Mouse (Mus musculus): ENCODE measurements at regions not wholly inside any gene's neighbourhood (a gene's known extent, or its start where the extent isn't known, plus 50 kb on each side); places are given as distances from the start of the nearest gene placed in this dataset.

- H3K27me3 ChIP-seq (ENCODE audit: control insufficient read depth, insufficient read depth, low read length), result no peaks in the 10 kb centered on the region
- H3K27ac ChIP-seq (ENCODE audit: low read depth, low read length), result no peak overlapping the region
- no peak overlapping the region for H3K4me3 ChIP-seq (ENCODE audit: low read depth, low read length)
- H3K9ac ChIP-seq (ENCODE audit: low read length), result no peak overlapping the region
- no peak overlapping the region for H3K4me2 ChIP-seq
- no peak for ATAC-seq (ENCODE audit: low FRiP score)
- no peaks in the 10 kb centered on the region for H3K9me3 ChIP-seq (ENCODE audit: control insufficient read depth, low read length)
- H3K36me3 ChIP-seq (ENCODE audit: control insufficient read depth, insufficient read depth, low read length), result no peaks in the 10 kb centered on the region
- 85% methylated on average over 2 of the region's 2 CpGs for WGBS
- DNase-seq (ENCODE audit: low spot score, missing footprints), result no peak
- H3K4me1 ChIP-seq (ENCODE audit: control insufficient read depth, insufficient read depth, low read length), result peaks cover 16% of the 10 kb centered on the region
These were observed 81.6 kb upstream of the Map1b start for GRCm38 (mm10) chr13:99597891-99598290.

DNA sequence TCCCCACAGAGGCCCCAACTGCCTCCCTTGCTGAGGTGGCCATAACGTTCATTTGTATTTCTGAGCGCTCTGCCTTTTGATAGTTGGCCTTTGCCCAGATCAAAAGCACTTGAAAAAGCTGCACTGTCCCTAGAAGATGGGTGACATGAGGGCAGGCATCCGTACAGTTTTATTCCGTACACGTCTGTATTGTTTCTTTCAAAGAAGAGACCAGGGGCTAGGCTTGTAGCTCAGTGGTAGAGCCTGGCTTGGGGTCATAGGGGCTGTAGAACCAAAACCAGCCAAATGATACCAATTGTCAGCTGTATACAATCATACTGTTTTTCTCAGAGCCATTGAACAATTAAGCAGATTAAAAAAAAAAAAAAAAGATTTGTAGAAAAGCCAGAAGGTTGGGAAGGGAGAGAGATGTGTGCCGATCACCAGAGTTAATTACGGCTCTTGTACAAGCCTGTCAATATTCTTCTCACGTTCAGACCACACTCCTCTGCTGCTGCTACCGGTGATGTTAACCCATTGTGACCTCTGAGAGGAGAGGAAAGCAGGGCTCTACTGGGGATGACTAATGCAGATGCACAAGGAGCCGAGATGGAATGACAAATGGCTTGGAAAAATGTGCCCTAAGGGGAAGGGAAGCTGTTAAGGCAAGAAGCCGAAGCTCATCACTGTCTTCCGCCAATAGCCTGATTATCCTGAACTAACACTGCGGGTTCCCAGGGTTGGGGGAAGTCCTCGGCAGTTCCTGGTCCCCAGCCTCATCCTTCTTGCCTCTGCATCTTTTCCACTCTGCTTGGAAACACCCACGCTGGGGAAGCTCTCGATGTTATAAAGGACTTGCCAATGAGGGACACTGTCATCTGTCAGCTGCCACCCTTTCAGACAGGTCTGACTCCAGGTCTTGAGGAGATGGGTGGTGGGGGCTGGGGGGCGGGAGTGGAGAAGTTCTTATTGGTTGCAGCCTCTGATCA, 77.8 kb upstream of the Map1b start:
- Histone ChIP-seq H3K9ac (ENCODE audit: low read length) (0 out of 2 replicates have a peak overlapping the region, but pooled peaks have one; percentile 24), H3K27me3 (ENCODE audit: control insufficient read depth, insufficient read depth, low read length) (no peaks in the 10 kb centered on the region), H3K4me1 (ENCODE audit: control insufficient read depth, insufficient read depth, low read length) (peaks cover 19% of the 10 kb centered on the region), H3K9me3 (ENCODE audit: control insufficient read depth, low read length) (no peaks in the 10 kb centered on the region), H3K4me3 (ENCODE audit: low read depth, low read length) (no peak overlapping the region), H3K27ac (ENCODE audit: low read depth, low read length) (peak overlapping the region; percentile 58), H3K4me2 (peak overlapping the region; percentile 19; the same call in 1 of the 2 replicates), H3K36me3 (ENCODE audit: control insufficient read depth, insufficient read depth, low read length) (no peaks in the 10 kb centered on the region)
- ATAC-seq (ENCODE audit: low FRiP score) (peak; percentile 86), DNase-seq (ENCODE audit: low spot score, missing footprints) (peak; percentile 89)
- WGBS, result 38% methylated on average over 17 of the region's 17 CpGs

DNA sequence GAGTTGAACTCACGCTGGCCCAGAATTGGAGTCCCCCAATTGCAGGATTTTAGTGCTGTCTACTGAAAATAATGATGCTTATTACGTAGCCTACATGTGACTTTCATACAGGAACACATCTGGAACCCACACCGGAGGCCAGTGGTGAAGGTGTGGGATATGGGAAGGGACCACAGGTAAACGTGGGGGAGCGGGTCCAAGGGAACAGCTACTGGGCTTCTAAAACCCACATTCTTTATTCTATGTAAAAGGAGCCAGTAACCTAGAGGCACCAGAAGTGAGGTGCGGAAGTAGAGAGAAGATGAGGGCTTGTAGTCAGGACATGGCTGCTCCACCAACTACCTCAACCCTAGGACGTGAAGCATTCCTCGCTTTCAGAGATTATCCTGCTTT, 76.9 kb upstream of the Map1b start:
- H3K4me2 ChIP-seq, result no peak overlapping the region

GRCm38 (mm10) chr13:99592596-99593242, 76.4 kb upstream of the Map1b start:
- Histone ChIP-seq H3K27ac (ENCODE audit: low read depth, low read length) (no peak overlapping the region), H3K4me2 (no peak overlapping the region; the same call in 1 of the 2 replicates), H3K4me3 (ENCODE audit: low read depth, low read length) (no peak overlapping the region), H3K36me3 (ENCODE audit: control insufficient read depth, insufficient read depth, low read length) (no peaks in the 10 kb centered on the region), H3K4me1 (ENCODE audit: control insufficient read depth, insufficient read depth, low read length) (peaks cover 19% of the 10 kb centered on the region), H3K9me3 (ENCODE audit: control insufficient read depth, low read length) (no peaks in the 10 kb centered on the region), H3K9ac (ENCODE audit: low read length) (no peak overlapping the region), H3K27me3 (ENCODE audit: control insufficient read depth, insufficient read depth, low read length) (no peaks in the 10 kb centered on the region)
- DNase-seq (ENCODE audit: low spot score, missing footprints), result no peak
- 12% methylated on average over 15 of the region's 15 CpGs for WGBS
- ATAC-seq (ENCODE audit: low FRiP score), result no peak

More for the DNA sequence above, 76.9 kb upstream of the Map1b start:
- no peak for DNase-seq (ENCODE audit: low spot score, missing footprints)
- peaks cover 19% of the 10 kb centered on the region for H3K4me1 ChIP-seq (ENCODE audit: control insufficient read depth, insufficient read depth, low read length)
- H3K27ac ChIP-seq (ENCODE audit: low read depth, low read length), result peak overlapping the region; percentile 58; the same call in 1 of the 2 replicates
- H3K9ac ChIP-seq (ENCODE audit: low read length), result no peak overlapping the region
- no peaks in the 10 kb centered on the region for H3K27me3 ChIP-seq (ENCODE audit: control insufficient read depth, insufficient read depth, low read length)
- H3K9me3 ChIP-seq (ENCODE audit: control insufficient read depth, low read length), result no peaks in the 10 kb centered on the region
- H3K36me3 ChIP-seq (ENCODE audit: control insufficient read depth, insufficient read depth, low read length), result no peaks in the 10 kb centered on the region
- no peak overlapping the region for H3K4me3 ChIP-seq (ENCODE audit: low read depth, low read length)
- 54% methylated on average over 8 of the region's 8 CpGs for WGBS
- peak; percentile 12; the same call in 1 of the 2 replicates for ATAC-seq (ENCODE audit: low FRiP score)

- no peaks in the 10 kb centered on the region for H3K27me3 ChIP-seq (ENCODE audit: control insufficient read depth, insufficient read depth, low read length)
- H3K4me3 ChIP-seq (ENCODE audit: low read depth, low read length), result no peak overlapping the region
- H3K27ac ChIP-seq (ENCODE audit: low read depth, low read length), result no peak overlapping the region
- no peak overlapping the region for H3K4me2 ChIP-seq
- H3K36me3 ChIP-seq (ENCODE audit: control insufficient read depth, insufficient read depth, low read length), result no peaks in the 10 kb centered on the region
- H3K4me1 ChIP-seq (ENCODE audit: control insufficient read depth, insufficient read depth, low read length), result peaks cover 11% of the 10 kb centered on the region
- no peak overlapping the region for H3K9ac ChIP-seq (ENCODE audit: low read length)
- no peaks in the 10 kb centered on the region for H3K9me3 ChIP-seq (ENCODE audit: control insufficient read depth, low read length)
- WGBS, result 85% methylated on average over 8 of the region's 8 CpGs
- peak; percentile 57 for DNase-seq (ENCODE audit: low spot score, missing footprints)
- ATAC-seq (ENCODE audit: low FRiP score), result no peak
These were observed 72.3 kb upstream of the Map1b start for GRCm38 (mm10) chr13:99588646-99589045.

- Histone ChIP-seq H3K36me3 (ENCODE audit: control insufficient read depth, insufficient read depth, low read length) (no peaks in the 10 kb centered on the region), H3K4me2 (no peak overlapping the region), H3K27me3 (ENCODE audit: control insufficient read depth, insufficient read depth, low read length) (no peaks in the 10 kb centered on the region), H3K9ac (ENCODE audit: low read length) (no peak overlapping the region), H3K27ac (ENCODE audit: low read depth, low read length) (no peak overlapping the region), H3K4me3 (ENCODE audit: low read depth, low read length) (no peak overlapping the region), H3K9me3 (ENCODE audit: control insufficient read depth, low read length) (no peaks in the 10 kb centered on the region), H3K4me1 (ENCODE audit: control insufficient read depth, insufficient read depth, low read length) (no peaks in the 10 kb centered on the region)
- 66% methylated on average over 3 of the region's 3 CpGs for WGBS
- peak; percentile 57 for DNase-seq (ENCODE audit: low spot score, missing footprints)
- ATAC-seq (ENCODE audit: low FRiP score), result no peak
These were observed 67.5 kb upstream of the Map1b start for GRCm38 (mm10) chr13:99583841-99584240.

GRCm38 (mm10) chr13:99580296-99580695, 64.0 kb upstream of the Map1b start:
- no peak for DNase-seq (ENCODE audit: low spot score, missing footprints)
- Histone ChIP-seq H3K36me3 (ENCODE audit: control insufficient read depth, insufficient read depth, low read length) (no peaks in the 10 kb centered on the region), H3K4me1 (ENCODE audit: control insufficient read depth, insufficient read depth, low read length) (no peaks in the 10 kb centered on the region), H3K9ac (ENCODE audit: low read length) (no peak overlapping the region), H3K27ac (ENCODE audit: low read depth, low read length) (no peak overlapping the region), H3K4me3 (ENCODE audit: low read depth, low read length) (no peak overlapping the region), H3K4me2 (no peak overlapping the region), H3K27me3 (ENCODE audit: control insufficient read depth, insufficient read depth, low read length) (no peaks in the 10 kb centered on the region), H3K9me3 (ENCODE audit: control insufficient read depth, low read length) (no peaks in the 10 kb centered on the region; the same call in 1 of the 2 replicates)
- ATAC-seq (ENCODE audit: low FRiP score), result no peak
- WGBS, result 88% methylated on average over 5 of the region's 5 CpGs

DNA sequence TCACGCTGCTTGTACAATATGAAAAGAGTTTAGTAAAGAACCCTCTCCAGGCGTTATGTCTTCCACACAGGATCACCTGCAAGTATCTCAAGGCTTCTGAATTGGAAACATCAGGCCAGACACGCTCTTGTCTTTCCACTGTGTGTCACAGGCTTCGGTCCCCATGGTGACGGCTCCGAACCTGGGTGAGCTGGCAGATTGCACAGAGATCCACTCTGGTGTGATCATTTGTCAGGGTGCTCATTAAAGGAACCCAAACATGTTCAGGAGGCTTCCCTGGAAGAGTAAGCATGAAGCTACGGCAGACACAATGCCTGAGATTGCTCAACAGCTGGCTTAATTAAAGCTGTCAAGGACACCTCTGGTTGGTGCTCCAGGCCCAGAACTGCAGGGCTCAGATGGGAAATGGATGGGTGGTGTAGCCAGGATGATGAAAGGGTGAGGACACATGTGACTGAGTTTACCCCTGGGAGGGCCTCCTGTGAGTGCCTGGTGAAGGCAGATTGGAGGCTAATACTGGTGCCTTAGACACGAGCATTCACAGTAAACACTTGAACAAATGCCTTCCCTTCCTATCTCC, 63.3 kb upstream of the Map1b start:
- no peak overlapping the region for H3K27ac ChIP-seq (ENCODE audit: low read depth, low read length)
- DNase-seq (ENCODE audit: low spot score, missing footprints) (no peak), ATAC-seq (ENCODE audit: low FRiP score) (no peak)
- no peaks in the 10 kb centered on the region for H3K36me3 ChIP-seq (ENCODE audit: control insufficient read depth, insufficient read depth, low read length)
- no peak overlapping the region for H3K4me2 ChIP-seq
- no peak overlapping the region for H3K4me3 ChIP-seq (ENCODE audit: low read depth, low read length)
- no peaks in the 10 kb centered on the region for H3K4me1 ChIP-seq (ENCODE audit: control insufficient read depth, insufficient read depth, low read length)
- no peak overlapping the region for H3K9ac ChIP-seq (ENCODE audit: low read length)
- no peaks in the 10 kb centered on the region for H3K27me3 ChIP-seq (ENCODE audit: control insufficient read depth, insufficient read depth, low read length)
- 75% methylated on average over 8 of the region's 8 CpGs for WGBS
- no peaks in the 10 kb centered on the region; the same call in 1 of the 2 replicates for H3K9me3 ChIP-seq (ENCODE audit: control insufficient read depth, low read length)

GRCm38 (mm10) chr13:99577686-99578085, 61.3 kb upstream of the Map1b start:
- Histone ChIP-seq H3K9ac (ENCODE audit: low read length) (no peak overlapping the region), H3K9me3 (ENCODE audit: control insufficient read depth, low read length) (no peaks in the 10 kb centered on the region; the same call in 1 of the 2 replicates), H3K27ac (ENCODE audit: low read depth, low read length) (no peak overlapping the region), H3K27me3 (ENCODE audit: control insufficient read depth, insufficient read depth, low read length) (no peaks in the 10 kb centered on the region), H3K36me3 (ENCODE audit: control insufficient read depth, insufficient read depth, low read length) (no peaks in the 10 kb centered on the region), H3K4me2 (no peak overlapping the region), H3K4me1 (ENCODE audit: control insufficient read depth, insufficient read depth, low read length) (no peaks in the 10 kb centered on the region), H3K4me3 (ENCODE audit: low read depth, low read length) (no peak overlapping the region)
- DNase-seq (ENCODE audit: low spot score, missing footprints) (no peak), ATAC-seq (ENCODE audit: low FRiP score) (no peak)
- 85% methylated on average over 4 of the region's 4 CpGs for WGBS
